Mouse (Mus musculus) Muller cell, postnatal 12 days (primary cell): Measurements from ENCODE around the gene Upk3a.

Experiments
- DNase-seq: peaks from one replicate; pipeline ENCODE4 v3.0.0-alpha.2; 2015; ENCODE audit errors: inconsistent ontology term

Gene Upk3a

DNA sequence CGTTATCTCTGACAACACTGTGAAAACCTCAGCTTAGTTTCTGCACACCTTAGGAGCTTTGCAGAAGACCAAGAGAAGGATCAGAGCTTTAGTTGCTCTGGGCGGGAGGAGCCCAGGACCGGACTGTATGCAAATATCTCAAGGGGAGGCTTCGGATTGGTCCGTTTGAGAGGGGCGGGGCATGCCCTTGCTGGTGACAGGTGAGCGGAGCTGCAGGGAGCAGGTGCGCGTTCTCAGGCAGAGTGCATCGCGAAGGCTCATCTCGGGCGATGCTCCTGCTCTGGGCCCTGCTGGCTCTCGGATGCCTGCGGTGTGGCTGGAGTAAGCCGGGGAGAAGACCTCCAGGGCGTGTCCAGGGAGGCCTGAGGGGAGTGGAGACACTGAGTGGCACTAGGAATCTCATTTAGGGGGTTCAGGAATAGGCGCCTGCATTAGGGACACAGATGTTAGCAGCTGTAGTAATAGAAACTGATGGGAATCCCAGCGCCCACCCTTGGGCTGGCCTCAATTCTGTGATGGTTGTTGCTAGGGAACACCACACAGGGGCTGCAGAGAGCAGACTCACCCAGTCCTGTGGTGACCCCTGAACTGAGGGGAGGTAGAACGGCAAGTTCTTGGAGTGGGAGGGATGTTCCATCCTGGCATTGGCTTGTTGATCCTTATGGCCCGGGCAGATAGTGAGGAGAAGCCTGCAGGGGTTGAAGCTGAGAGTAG is at the start of gene Upk3a:
Upk3a (plus strand) TSS at position 191 of the 714 bp plus-strand sequence.
- no peak for DNase-seq

DNA sequence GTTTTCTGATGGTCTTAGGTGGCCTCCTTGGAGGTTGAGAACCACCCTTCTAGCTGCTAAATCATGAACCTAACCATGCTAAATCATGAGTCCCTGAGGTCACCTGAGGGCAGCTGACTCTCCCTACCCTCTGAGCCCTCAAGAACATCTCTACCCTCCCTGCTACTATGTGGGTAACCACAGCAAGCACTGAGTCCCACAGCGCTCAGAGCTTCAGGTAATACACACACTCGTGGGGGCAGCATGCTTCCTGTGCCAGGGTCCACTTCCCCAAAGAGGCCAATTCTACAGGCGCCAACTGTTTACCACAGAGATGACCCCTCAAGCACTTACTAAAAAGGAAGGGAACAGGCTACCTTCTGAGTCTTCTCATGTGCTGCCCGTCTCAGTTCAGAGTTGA is 48.4 kb upstream of the Upk3a start:
- DNase-seq: no peak

DNA sequence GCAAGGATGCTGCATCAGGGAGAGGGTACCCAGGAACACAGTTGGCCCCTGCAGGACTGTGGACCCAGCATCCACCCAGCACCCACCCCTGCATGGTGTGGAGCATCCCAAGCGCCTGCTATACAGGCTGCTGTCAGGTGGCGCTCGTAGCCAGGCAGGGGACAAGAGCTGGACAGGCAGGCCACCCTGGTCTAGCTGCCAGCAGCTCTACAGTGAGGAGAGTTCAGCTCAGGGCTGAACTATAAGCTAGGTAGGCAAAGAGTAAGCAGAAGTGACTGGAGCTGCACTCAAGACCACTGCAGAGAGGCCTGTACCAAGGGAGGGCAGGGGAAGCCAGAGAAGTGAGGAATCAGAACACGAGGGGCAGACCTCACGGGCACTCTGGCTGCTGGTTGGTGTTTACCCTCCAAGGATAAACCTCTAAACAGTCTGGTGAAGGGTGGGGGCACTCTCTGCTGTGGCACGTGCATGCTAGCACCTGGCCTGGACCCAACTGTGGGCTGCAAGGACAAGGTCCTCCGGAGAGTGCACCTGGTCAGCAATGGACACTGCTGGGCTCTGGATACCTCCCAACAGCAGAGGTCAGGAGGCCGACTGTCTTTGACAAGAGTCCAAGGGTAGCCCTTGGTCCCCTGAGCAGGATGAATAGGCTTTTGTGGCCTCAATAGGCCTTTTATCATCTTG is 43.9 kb upstream of the Upk3a start:
- DNase-seq: peak; percentile 89

DNA sequence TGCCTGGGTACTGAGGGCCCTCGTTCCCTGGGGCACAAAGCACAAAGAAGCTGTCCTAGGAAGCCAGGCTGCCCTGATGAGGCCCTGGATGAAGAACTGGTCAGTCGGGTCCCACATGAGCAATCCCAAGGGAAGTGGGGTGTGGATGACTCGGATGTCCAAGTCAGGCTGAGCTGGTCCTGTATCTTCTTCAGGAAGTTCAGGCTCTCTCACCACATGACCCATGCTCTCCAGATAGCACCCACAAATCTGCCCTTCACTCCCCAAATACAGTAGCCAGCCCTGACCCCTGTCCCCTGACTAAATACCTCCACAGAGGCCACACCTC is 43.4 kb upstream of the Upk3a start:
- no peak for DNase-seq

DNA sequence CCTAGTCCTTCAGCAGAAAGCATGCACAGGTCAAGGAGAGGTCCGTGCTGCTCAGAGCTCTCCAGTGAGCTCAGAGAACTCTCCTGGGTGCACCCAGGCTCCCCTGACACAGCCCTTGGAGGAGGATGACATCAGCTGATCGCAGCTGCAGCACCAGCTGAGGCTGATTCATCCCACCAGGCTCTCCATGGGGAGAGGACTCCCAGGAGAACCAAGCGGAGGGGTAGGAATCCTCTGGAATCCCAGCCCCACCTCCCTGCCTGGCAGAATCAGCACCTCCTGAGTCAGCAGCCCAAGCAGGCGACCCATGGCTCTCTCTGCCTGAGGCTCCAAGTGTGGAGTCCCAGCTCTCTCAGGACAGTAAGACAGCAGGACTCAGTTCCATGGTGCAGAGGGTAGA is 41.2 kb upstream of the Upk3a start:
- peak; percentile 96 for DNase-seq

DNA sequence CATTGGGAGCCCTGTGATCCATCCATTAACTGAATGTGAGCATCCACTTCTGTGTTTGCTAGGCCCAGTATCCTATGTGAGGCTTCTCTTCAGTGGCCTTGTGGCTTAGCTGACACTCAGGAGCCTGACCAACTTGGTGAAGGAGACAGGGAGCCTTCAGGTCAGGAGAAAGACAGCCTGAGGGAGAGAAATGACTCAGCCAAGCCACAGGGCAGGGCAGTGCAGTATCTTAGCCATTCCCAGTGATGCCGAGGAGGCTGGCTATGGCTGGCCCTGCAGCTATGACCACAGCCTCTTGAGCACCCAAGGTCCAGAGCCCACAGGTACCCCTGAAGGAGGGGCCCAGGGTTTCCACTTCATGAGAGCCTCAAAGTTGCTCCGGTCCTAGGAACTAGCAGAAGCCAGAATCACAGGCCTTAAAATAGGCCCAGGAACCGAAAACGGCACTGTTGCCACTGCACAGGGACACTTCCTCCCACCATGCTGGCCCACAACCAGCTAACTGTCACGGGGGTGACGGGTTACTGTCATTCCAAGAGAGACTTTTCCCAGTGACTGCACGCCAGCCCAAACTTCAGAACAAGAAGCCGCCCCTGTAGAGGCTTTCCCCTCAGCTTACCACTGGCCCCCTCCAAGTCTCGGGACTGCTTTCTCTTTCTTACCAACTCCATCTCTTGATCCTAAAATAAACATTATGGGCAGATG is 35.2 kb upstream of the Upk3a start:
- DNase-seq: no peak

DNA sequence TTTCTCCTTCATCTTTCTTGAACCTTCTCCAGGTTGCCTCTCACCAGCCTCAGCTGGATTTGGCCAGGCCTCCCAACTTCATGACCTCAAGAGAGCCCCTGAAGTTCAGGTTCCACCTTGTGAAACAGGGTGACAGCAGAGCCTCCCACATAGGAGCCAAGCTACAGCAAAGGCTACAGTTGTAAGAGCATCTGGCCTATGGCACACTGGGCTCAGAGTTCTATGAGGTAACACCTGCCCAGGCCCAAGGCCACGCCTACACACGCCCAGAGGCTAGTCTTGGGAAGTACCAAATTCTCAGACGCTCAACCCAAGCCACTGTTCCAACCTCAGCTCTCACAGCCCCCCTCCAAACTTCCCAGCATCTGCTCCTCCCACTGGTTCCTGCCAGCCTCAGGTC is 34.1 kb upstream of the Upk3a start:
- DNase-seq: no peak

DNA sequence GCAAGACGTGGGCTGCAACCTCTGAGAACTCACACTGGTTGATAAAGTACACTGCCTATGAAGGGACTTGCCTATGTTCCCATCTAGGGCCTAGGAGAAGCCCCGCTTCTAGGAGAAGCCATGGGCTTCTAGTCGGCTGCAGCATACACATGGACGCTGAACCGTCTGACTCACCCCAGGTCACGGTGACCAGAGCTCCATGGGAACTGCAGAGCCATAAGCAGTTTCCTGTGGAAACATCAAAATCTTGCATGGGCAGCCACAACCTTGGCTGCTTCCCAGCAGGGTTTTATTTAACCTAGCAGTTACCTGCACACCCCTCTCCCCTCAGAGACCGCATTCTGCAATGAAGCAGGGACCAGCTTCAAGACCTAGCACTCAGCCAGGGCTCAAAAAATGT is 33.2 kb upstream of the Upk3a start:
- DNase-seq: no peak

DNA sequence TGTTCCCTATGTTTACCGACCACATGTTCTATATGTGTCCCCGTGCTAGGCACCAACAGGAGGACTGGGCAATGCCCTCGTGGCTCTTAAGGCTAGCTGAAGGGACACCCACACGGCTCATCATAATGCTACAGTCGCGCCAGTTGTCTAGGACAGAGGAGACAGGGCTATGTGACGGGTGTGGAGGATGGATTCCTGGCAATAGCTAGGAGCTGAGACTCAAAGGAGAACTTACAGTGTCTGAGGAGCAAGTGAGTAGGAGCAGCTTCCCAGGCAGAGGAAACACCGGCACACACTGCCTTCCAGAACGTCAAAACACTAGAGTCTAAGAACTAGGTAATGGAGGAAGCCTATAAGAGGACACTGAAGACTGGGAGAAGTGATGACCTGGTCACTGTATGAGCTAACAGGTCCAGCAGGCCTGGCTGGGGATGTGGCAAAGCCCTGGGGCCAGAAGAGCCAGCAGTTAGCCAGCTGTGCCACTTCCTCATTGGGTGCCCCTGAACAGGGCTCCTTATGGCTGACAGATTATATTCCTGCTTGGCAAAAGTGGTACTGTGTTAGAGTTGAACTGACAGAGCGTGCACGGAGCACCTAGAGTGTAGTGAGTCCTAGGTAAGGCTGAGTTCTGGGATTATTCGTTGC is 31.3 kb upstream of the Upk3a start:
- DNase-seq: no peak

DNA sequence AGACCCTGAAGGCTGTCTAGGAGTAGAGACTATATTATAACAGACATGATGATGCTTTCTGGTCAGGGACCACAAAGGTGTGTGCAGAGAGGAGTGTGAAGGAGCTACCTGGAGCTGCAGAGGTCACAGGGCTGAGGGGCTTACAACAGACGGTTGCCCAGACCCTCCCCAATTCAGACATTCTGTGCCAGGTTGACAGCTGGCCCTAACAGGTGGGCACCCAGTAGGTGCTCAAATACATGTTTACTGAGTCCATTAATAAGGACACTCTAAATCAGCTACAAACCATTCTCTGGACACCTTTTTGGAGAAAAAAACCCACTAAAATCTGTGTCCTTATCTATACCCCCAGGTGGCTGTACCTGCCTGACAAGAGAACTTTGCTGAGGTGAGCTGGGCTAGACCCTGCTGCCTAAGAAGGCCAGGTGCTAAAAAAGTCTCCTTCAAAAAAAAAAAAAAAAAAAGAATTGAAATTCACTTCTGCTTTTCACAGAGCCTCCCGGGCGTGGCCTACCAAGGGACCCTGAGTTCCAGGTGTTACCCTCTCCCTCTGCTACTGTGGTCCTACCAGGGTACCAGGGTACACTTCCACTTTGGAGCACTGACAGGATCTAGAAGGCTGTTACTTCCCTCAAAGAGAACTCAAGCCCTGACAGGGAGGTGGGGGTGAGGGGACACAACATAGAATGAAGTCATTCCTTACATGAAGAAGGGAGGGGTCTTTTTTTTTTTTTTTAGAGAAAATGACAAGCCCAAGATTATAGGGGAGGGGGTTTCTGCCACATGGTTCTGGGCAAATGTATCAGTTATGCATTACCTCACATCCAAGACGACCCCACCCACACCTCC is 30.5 kb upstream of the Upk3a start:
- no peak for DNase-seq

DNA sequence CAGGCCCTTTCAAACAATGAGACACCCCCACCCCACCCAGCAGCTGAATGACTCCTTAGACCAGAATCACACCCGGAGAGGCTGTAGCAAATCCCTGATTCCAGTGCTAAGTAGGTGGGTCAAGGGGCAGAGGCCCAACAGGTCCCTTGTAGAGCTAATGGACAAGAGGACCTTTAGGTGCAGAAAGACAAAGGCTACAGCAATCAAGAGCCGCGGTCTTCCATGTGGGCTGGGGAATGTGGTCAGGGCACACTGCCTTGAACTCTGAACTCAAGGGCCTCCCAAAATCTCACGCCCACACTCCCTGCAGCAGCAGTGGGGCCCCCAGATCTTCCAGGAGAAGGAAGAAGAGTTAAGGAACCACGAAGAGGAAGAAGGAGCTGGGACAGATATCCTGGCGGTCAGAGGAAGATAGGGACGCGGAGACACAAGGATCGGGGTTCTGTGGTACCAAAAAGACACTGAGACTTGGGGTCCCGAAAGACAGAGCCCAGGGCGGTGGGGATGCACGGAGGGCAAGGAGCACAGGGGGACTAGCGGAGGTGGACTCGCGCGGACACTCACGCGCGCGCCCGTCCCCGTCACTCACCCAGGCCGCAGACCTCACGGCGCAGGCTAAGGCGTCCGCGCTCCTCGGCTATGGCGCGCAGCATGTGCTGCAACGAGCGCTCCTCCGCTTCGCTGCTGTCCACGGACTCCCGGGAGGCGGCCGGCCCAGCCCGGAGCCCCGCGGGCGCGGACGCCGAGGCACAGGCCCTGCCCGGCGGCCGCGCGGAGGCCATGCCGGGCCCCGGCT is 29.7 kb upstream of the Upk3a start:
- peak; percentile 53 for DNase-seq

DNA sequence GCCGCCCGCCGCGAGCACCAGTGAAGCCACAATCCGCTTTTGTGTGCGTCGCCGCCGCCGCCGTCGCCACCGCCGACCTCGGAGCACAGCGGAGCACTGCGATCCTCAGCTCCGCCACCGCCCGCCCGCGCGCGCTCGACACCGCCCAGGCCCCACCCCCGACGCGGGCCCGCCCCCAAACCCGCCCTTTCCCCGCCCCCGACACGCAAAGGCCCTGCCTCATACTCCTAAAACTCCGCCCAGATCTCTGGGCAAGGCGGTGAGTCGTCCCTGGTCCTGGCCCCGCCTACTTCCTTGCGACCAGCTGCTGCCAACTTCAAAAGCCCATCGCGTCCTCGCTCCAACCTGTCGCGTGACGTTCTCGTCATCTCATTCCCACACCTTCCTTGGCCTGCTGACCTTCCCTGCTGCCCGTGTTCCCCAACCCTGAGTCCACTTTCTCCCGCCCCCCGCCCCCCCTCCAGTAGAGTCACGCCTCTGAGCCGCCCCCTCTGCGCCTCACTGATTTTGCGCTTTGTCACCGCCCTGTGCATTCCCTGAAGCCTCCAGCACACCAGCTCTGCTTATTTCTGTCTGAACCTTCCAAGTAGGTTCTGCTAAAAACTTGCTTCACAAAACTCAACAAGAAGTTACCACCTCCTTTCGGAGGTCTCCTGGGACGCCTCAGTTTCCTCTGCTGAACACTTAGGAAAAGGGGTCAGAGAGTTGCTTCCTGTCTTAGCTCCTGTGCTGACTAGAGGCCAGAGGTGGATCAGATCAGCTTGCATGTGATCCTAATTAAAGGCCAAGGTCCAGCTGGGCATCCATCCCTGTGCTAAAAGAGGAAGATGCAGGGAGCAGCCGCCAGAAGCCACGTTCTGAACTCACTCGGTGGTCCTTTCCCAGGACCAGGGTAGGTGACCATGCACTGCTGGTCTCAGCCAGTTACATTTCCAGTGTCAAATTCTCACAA is 28.8 kb upstream of the Upk3a start, which contains the start of gene 5031439G07Rik:
5031439G07Rik (minus strand) TSS at position 678 of the 952 bp plus-strand sequence.
- DNase-seq: peak; percentile 95

DNA sequence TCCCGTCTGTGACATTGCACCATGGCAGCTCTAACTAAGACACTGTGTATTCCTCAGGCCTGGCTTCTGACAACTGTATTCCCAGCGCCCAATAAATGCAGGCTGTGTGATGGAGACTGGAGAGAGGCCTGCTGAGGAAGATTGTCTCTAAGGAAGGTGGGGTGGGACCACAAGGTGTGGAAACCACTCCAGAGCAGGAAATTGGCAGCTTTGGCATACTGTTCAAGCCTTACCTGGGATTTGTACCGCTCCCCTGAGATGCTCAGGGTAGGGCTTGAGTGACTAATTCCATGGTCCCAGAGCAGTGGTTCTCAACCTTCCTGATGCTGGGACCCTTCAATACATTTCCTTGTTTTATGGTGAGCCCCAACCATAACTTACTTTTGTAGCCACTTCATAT is 27.8 kb upstream of the Upk3a start:
- no peak for DNase-seq

DNA sequence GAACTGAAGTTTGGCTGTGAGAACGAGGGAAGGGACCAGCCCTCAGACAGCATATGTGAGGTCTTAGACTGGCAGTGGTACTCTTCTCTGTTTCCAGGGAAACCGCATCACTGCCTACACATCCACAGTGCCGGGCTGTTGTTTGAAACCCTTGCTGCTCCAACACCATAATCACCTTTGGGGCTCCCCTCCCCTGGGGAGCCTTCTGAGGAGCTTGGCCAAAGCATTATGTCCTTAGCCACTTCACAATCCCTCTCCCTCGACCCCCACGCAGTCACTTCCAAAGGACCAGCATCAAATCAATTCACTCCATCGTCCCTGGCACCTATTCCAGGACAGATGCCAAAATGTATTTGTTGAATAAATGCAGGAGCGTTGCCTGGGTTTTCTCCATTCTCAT is 27.2 kb upstream of the Upk3a start:
- DNase-seq: no peak

DNA sequence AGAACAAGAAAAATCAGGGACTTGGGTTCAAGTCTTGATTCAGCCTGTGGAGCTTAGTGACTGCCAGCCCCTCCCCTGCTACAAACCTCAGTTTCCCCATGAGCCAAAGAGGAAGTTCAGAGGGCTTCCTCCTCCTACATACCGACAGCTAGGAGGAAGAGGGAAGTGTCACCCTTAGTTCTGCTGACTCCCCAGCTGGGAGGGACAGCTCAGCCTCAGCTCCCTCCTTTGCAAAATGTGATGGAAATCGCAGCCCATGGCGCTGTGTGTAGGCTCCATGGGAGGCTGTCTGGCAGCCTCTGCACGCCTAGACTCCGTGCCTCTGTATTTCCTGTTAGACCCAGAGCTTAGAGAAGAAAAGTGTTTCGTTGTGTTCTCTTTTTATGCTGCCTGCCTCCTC is 22.4 kb upstream of the Upk3a start:
- DNase-seq: no peak

DNA sequence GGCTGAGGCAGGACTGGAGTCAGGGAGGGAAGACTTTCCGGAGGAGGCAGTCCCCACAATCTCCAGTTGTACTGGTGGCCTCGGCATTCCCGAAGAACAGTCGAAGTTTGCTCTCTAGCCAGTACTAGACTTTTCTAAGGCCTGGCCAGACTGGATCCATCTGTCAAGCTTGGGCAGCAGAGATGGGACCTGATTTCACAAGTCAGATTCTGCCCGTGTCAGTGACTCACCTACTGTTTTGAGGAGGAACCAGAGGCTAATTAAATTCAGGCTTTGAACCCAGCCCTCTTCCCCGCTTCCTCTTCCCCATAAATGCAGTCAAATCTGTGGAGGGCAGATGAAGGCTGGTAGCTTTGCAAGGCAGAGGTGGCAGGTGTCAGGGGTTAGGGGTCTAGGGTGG is 21.9 kb upstream of the Upk3a start:
- no peak for DNase-seq

DNA sequence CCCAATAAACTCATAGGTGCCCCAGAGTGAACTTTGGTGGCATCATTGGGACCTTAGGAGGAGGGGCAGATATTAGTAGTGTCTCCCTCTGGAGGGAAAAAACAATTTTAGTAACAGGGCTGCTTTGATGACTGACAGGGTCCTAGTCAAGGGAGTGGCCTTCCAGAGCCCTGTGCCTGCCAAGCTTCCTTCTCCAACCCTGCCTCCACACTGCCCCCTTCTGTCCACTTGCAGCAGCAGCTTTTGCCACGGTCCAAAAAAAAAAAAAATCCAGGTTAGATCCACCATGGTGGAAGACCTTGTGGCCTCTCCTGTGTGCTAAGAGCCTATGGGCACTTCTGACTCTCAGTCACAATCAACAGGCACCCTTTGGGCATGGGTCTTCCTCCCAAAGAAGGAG is 21.0 kb upstream of the Upk3a start:
- peak; percentile 56 for DNase-seq

DNA sequence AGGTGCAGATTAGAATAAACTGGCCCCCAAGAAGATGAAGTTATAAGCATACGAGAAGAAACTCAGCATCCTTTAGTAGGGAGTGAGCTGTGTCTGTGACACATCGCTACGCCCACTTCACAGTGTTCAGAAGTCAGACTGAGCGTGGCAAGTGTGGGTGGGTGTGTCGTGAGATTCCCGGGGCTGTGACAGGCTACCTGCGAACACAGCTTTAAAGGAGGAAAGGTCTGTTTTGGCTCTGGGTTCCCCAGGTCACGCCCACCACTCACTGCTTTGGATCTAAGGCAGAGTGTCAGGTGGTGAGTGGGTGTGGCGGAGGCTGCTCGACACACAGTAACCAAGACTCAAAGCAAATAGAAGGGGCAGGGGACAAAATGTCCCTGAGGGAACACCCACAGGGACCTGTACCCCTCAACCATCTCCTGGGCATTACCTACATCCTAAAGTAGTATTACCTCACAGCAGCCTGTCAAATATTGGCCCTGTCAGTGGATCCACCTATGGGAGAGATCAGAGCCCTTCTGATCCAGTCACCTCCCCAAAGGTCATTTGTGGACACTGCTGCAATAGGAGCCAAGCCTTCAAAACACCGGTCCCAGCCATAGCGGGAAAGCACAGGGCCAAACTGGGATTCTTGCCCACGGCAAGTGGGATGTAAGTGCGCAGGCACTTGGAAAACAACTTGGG is 19.0 kb upstream of the Upk3a start:
- DNase-seq: no peak

DNA sequence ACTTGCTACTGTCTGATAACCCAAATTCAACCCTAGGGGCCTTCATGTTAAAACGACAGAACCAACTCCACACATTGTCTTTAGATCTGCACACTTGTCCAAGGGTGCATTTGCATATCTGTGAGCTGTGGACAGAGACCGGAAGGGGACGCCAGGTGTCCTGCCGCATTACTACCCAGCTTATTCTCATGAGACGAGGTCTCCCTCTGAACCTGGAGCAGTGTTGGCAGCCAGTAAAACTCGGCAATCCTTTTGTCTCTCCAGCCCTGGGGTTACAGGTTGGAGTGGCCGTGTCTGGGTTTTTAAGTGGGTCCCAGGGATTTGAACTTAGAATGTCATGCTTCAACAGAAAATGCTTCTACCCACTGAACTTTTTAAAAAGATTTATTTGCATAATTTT is 17.0 kb upstream of the Upk3a start:
- no peak for DNase-seq
